Mouse (Mus musculus) ES-Bruce4 (cell line): Measurements from ENCODE around the gene Lrrc38.

Source experiments
- CTCF ChIP-seq: IDR thresholded peaks from one replicate; pipeline ENCODE4 v1.8.1; 2011; ENCODE audit warnings: low read depth, low read length
- EP300 ChIP-seq: IDR thresholded peaks from 2 replicates; pipeline ENCODE4 v1.6.1; 2011; ENCODE audit warnings: low read depth, low read length; ENCODE audit not compliant: insufficient read depth
- POLR2A ChIP-seq: IDR thresholded peaks from one replicate; pipeline ENCODE4 v1.8.1; 2011; ENCODE audit warnings: low read length; ENCODE audit not compliant: insufficient read depth

DNA sequence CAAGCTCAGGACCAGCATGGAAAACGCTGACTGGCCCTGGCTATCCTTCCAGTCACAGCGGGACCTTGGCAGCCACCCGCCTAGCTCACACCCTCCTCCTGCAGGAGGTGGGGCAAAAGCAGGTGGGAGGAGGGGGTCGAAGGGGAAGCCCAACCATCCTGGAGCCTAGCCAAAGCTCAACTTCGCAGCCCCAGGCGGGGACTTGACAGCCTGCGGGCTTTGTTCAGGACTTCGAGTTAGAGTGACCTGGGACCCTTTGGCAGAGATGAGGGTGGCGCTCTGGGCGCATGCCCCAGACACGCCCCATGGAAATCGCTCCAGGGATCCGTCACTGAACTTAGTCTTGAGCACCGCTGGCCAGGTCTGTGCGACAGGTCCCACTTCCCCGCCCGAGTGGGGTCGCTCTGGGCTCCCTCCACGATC, at the start of gene Lrrc38:
- TF ChIP-seq CTCF: no peak
- TF ChIP-seq POLR2A: no peak
- TF ChIP-seq EP300: no peak
